Mouse (Mus musculus): ENCODE measurements around the gene Inafm1. TPM values are rescaled to one million over a fixed set of nuclear protein-coding genes. Genes with fewer than 3 reads are reported as not detected.
A peak's percentile ranks its signal among the peaks of the same experiment; 100 is the strongest.
"Not testable (repeated sequence)": the region's sequence is repeated elsewhere in the genome, so short reads cannot be mapped to it uniquely, and the experiment has no call there.

Inafm1 gene
- total and polyA plus RNA-seq, 2 experiments from 2014 or later = 71.3 to 78.4 TPM

- Histone ChIP-seq H3K27me3 (ENCODE audit: insufficient read depth, low read length) (no peaks in the 10 kb centered on the region), H3K9ac (replicated peaks; ENCODE audit: low read length) (peak overlapping the region; percentile 86; the same call in 1 of the 2 replicates), H3K4me2 (ENCODE audit: low read depth, low read length) (peak overlapping the region; percentile 88), H3K27ac (no peak overlapping the region; the same call in 1 of the 2 replicates), H3K4me3 (ENCODE audit: low read length) (no peak overlapping the region), H3K4me1 (ENCODE audit: insufficient read depth, low read length) (peaks cover 10% of the 10 kb centered on the region; the same call in 1 of the 2 replicates), H3K36me3 (ENCODE audit: insufficient read depth, low read length) (peaks cover 11% of the 10 kb centered on the region; the same call in 1 of the 2 replicates), H3K9me3 (ENCODE audit: low read length) (no peaks in the 10 kb centered on the region)
- DNase-seq (ENCODE audit: low spot score) (no peak), ATAC-seq (no peak)
- TF ChIP-seq CTCF (IDR thresholded peaks at IDR 0.05; ENCODE audit: low read depth) = no peak
- 33% methylated on average over 1 of the region's 1 CpGs for whole genome bisulfite sequencing
These were observed 2.3 kb downstream of the Inafm1 start for GRCm38 (mm10) chr7:16271139-16271538.

- not testable (repeated sequence) for DNase-seq (ENCODE audit: low spot score); H3K4me2 ChIP-seq (ENCODE audit: low read depth, low read length)
These were observed 6.8 kb downstream of the Inafm1 start for GRCm38 (mm10) chr7:16266593-16266992.

GRCm38 (mm10) chr7:16265856-16266255, 7.6 kb downstream of the Inafm1 start:
- no peak overlapping the region for H3K27ac ChIP-seq
- peaks cover 1% of the 10 kb centered on the region; the same call in 1 of the 2 replicates for H3K4me1 ChIP-seq (ENCODE audit: insufficient read depth, low read length)
- TF ChIP-seq CTCF (IDR thresholded peaks at IDR 0.05; ENCODE audit: low read depth) = no peak
- H3K4me2 ChIP-seq (ENCODE audit: low read depth, low read length) = no peak overlapping the region
- H3K4me3 ChIP-seq (ENCODE audit: low read length) = no peak overlapping the region
- DNase-seq (ENCODE audit: low spot score) = no peak
- WGBS = 87% methylated on average over 11 of the region's 11 CpGs
- no peaks in the 10 kb centered on the region for H3K36me3 ChIP-seq (ENCODE audit: insufficient read depth, low read length)
- no peaks in the 10 kb centered on the region for H3K9me3 ChIP-seq (ENCODE audit: low read length)
- no peak overlapping the region for H3K9ac ChIP-seq (replicated peaks; ENCODE audit: low read length)
- H3K27me3 ChIP-seq (ENCODE audit: insufficient read depth, low read length) = no peaks in the 10 kb centered on the region
- no peak for ATAC-seq

More at GRCm38 (mm10) chr7:16266593-16266992, 6.8 kb downstream of the Inafm1 start:
- not testable (repeated sequence) for H3K36me3 ChIP-seq (ENCODE audit: insufficient read depth, low read length); H3K4me3 ChIP-seq (ENCODE audit: low read length); H3K4me1 ChIP-seq (ENCODE audit: insufficient read depth, low read length); ATAC-seq; H3K9me3 ChIP-seq (ENCODE audit: low read length); H3K27ac ChIP-seq; H3K27me3 ChIP-seq (ENCODE audit: insufficient read depth, low read length); H3K9ac ChIP-seq (replicated peaks; ENCODE audit: low read length)
- WGBS = 87% methylated on average over 7 of the region's 7 CpGs

- DNase-seq (ENCODE audit: low spot score) (no peak), ATAC-seq (no peak)
- no peaks in the 10 kb centered on the region for H3K27me3 ChIP-seq (ENCODE audit: insufficient read depth, low read length)
- H3K9ac ChIP-seq (replicated peaks; ENCODE audit: low read length) = no peak overlapping the region
- TF ChIP-seq CTCF (IDR thresholded peaks at IDR 0.05; ENCODE audit: low read depth) = no peak
- 83% methylated on average over 5 of the region's 5 CpGs for WGBS
- H3K4me1 ChIP-seq (ENCODE audit: insufficient read depth, low read length) = no peaks in the 10 kb centered on the region
- H3K36me3 ChIP-seq (ENCODE audit: insufficient read depth, low read length) = no peaks in the 10 kb centered on the region
- no peaks in the 10 kb centered on the region for H3K9me3 ChIP-seq (ENCODE audit: low read length)
- H3K4me3 ChIP-seq (ENCODE audit: low read length) = no peak overlapping the region
- no peak overlapping the region for H3K27ac ChIP-seq
- no peak overlapping the region for H3K4me2 ChIP-seq (ENCODE audit: low read depth, low read length)
These were observed 9.6 kb downstream of the Inafm1 start for GRCm38 (mm10) chr7:16263843-16264242.

DNA sequence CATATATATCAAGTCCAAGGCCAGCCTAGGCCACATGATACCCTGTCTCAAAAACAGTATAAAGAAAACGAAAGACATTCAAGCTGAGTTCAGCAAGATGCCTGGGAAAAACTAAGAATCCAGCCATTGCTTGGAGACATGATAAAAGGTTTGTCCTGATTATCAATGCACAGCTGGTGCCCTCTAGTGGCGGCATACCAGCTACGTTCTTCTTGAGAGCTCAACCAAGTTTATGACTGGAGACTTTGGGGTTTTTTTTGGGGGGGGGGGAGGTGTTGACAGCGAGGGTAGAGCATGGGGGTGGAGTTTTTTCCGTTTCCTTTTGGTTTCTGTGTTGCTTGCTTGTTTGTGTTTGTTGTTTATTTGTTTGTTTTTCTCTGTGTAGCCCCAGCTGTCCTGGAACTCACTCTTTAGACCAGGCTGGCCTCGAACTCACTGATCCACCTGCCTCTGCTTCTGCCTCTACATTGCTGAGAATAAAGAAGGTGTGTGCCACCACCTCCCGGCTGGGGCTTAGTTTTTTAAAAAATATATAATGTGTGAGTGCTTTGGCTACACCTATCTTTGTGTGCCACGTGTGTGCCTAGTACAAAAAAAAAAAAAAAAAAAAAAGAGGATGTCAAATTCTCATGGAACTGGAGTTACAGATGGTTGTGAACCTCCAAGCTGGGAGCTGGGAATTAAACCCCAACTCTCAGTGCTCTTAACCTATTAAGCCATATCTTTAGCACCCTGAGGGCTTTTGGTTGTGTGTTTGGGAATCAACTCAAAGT, 10.2 kb downstream of the Inafm1 start:
- Histone ChIP-seq H3K9ac (replicated peaks; ENCODE audit: low read length) (no peak overlapping the region), H3K9me3 (ENCODE audit: low read length) (no peaks in the 10 kb centered on the region), H3K36me3 (ENCODE audit: insufficient read depth, low read length) (no peaks in the 10 kb centered on the region), H3K4me3 (ENCODE audit: low read length) (no peak overlapping the region), H3K4me1 (ENCODE audit: insufficient read depth, low read length) (no peaks in the 10 kb centered on the region), H3K27ac (no peak overlapping the region), H3K4me2 (ENCODE audit: low read depth, low read length) (no peak overlapping the region), H3K27me3 (ENCODE audit: insufficient read depth, low read length) (no peaks in the 10 kb centered on the region)
- ATAC-seq (peak; percentile 52; the same call in 1 of the 2 replicates), DNase-seq (ENCODE audit: low spot score) (peak; percentile 86)
- TF ChIP-seq CTCF (IDR thresholded peaks at IDR 0.05; ENCODE audit: low read depth) = peak; percentile 81
- WGBS = 31% methylated on average over 8 of the region's 8 CpGs

DNA sequence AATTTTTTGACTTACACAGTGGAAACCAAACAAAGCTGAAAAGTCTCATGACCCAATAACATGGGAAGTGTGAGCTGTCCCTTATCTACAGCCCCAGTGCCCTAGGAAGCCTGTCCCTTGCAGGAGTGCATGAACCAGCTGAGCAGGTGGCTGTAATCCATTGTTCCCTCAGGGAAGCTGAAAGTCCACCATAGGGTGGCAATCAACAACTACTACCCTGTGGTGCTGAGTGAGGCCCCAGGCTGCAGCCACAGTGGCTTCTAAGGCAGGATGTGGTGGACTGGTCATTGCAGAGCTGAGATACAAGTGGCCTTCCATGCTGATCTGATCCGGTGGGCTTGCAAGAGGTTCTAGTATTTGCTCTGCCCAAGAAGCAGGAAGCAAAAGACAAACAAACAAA, 12.3 kb downstream of the Inafm1 start:
- H3K4me1 ChIP-seq (ENCODE audit: insufficient read depth, low read length) = no peaks in the 10 kb centered on the region
- H3K27me3 ChIP-seq (ENCODE audit: insufficient read depth, low read length) = no peaks in the 10 kb centered on the region
- no peaks in the 10 kb centered on the region for H3K9me3 ChIP-seq (ENCODE audit: low read length)
- DNase-seq (ENCODE audit: low spot score) (no peak), ATAC-seq (no peak)
- H3K9ac ChIP-seq (replicated peaks; ENCODE audit: low read length) = no peak overlapping the region
- no peak overlapping the region for H3K4me3 ChIP-seq (ENCODE audit: low read length)
- TF ChIP-seq CTCF (IDR thresholded peaks at IDR 0.05; ENCODE audit: low read depth) = no peak
- H3K27ac ChIP-seq = no peak overlapping the region
- 84% methylated on average over 1 of the region's 1 CpGs for WGBS
- no peak overlapping the region for H3K4me2 ChIP-seq (ENCODE audit: low read depth, low read length)
- H3K36me3 ChIP-seq (ENCODE audit: insufficient read depth, low read length) = no peaks in the 10 kb centered on the region

GRCm38 (mm10) chr7:16259110-16259590, 14.3 kb downstream of the Inafm1 start, which contains the start of gene C5ar1:
Gene C5ar1 (minus strand): TSS chr7:16259540.
- no peak within 1 kb of the TSS for H3K4me2 ChIP-seq (ENCODE audit: low read depth, low read length)
- ATAC-seq (no peak), DNase-seq (ENCODE audit: low spot score) (no peak)
- H3K9ac ChIP-seq (replicated peaks; ENCODE audit: low read length) = no peak within 1 kb of the TSS
- H3K27ac ChIP-seq = no peak within 1 kb of the TSS
- H3K9me3 ChIP-seq (ENCODE audit: low read length) = no peaks in the 10 kb centered on the region
- H3K36me3 ChIP-seq (ENCODE audit: insufficient read depth, low read length) = no peaks in the 10 kb centered on the region
- no peak within 1 kb of the TSS for H3K4me3 ChIP-seq (ENCODE audit: low read length)
- H3K4me1 ChIP-seq (ENCODE audit: insufficient read depth, low read length) = no peaks in the 10 kb centered on the region
- WGBS = 83% methylated on average over 5 of the region's 5 CpGs
- no peak for TF ChIP-seq CTCF (IDR thresholded peaks at IDR 0.05; ENCODE audit: low read depth)
- H3K27me3 ChIP-seq (ENCODE audit: insufficient read depth, low read length) = no peaks in the 10 kb centered on the region
